Mouse (Mus musculus) MEL (cell line): ENCODE data around the gene Dcbld2. TPM values are rescaled to one million over a fixed set of nuclear protein-coding genes. Genes with fewer than 3 reads are reported as not detected.

Experiments used
- DNase-seq: peaks from one replicate; pipeline ENCODE4 v3.0.0; 2011; ENCODE audit warnings: low read depth, low spot score
- H3K27ac ChIP-seq: 2 replicates; pipeline ENCODE4 v1.5.1; 2012; ENCODE audit warnings: low read depth, mild to moderate bottlenecking, control low read depth, low read length, moderate library complexity; ENCODE audit not compliant: control insufficient read depth
- H3K27me3 ChIP-seq, 2 experiments: fragments of 150-350 bp in 1 of 2; sonication (generic) in 1 of 2; 2 replicates each; pipeline ENCODE4 v1.6.1; 2012; ENCODE audit warnings: low read length in 2 of 2, mild to moderate bottlenecking in 2 of 2, improper control_type of control experiment in 1 of 2, moderate library complexity in 1 of 2; ENCODE audit not compliant: insufficient read depth in 2 of 2, control insufficient read depth in 1 of 2
- H3K36me3 ChIP-seq, 2 experiments: 2 replicates each; pipeline ENCODE4 v1.6.1; 2012 to 2014; ENCODE audit warnings: low read length in 2 of 2, improper control_type of control experiment in 1 of 2, inconsistent platforms in 1 of 2, mild to moderate bottlenecking in 1 of 2; ENCODE audit not compliant: insufficient read depth in 2 of 2, control insufficient read depth in 1 of 2
- H3K4me1 ChIP-seq, 2 experiments: fragments of 150-350 bp in 1 of 2; sonication (generic) in 1 of 2; 2 replicates each; pipeline ENCODE4 v1.6.1; 2012; ENCODE audit warnings: low read length in 2 of 2, improper control_type of control experiment in 1 of 2, mild to moderate bottlenecking in 1 of 2; ENCODE audit not compliant: insufficient read depth in 2 of 2, control insufficient read depth in 1 of 2
- H3K4me3 ChIP-seq, 2 experiments: fragments of 150-350 bp in 1 of 2; sonication (generic) in 1 of 2; 2 replicates each; pipeline ENCODE4 v1.5.1; 2012; ENCODE audit warnings: low read depth in 2 of 2, low read length in 2 of 2, mild to moderate bottlenecking in 2 of 2, moderate library complexity in 2 of 2, control low read depth in 1 of 2, improper control_type of control experiment in 1 of 2; ENCODE audit not compliant: control insufficient read depth in 1 of 2, insufficient read depth in 1 of 2
- H3K79me2 ChIP-seq: 2 replicates; pipeline ENCODE4 v1.6.1; 2012; ENCODE audit warnings: mild to moderate bottlenecking, low read length, moderate library complexity; ENCODE audit not compliant: control insufficient read depth, poor library complexity, insufficient read depth
- H3K9ac ChIP-seq: 2 replicates; pipeline ENCODE4 v1.6.1; 2012; ENCODE audit warnings: low read depth, mild to moderate bottlenecking, control low read depth, low read length, moderate library complexity; ENCODE audit not compliant: control insufficient read depth, poor library complexity, severe bottlenecking
- H3K9me3 ChIP-seq: fragments of 150-350 bp; sonication (generic); replicated peaks from 2 replicates; pipeline ENCODE4 v1.6.1; 2012; ENCODE audit warnings: mild to moderate bottlenecking, low read length, improper control_type of control experiment, moderate library complexity; ENCODE audit not compliant: insufficient read depth
- BHLHE40 ChIP-seq: IDR thresholded peaks from 2 replicates; pipeline ENCODE4 v1.6.1; 2012; ENCODE audit warnings: low read depth, mild to moderate bottlenecking, inconsistent platforms, low read length, improper control_type of control experiment, borderline replicate concordance
- CHD1 ChIP-seq: IDR thresholded peaks from 2 replicates; pipeline ENCODE4 v1.6.1; 2012; ENCODE audit warnings: low read depth, mild to moderate bottlenecking, inconsistent platforms, low read length, improper control_type of control experiment
- CHD2 ChIP-seq: IDR thresholded peaks from 2 replicates; pipeline ENCODE4 v1.6.1; 2011; ENCODE audit warnings: low read length, improper control_type of control experiment
- EP300 ChIP-seq, 2 experiments: IDR thresholded peaks; 2 replicates each; pipeline ENCODE4 v1.6.1; 2011; ENCODE audit warnings: improper control_type of control experiment in 2 of 2, low read length in 2 of 2, low read depth in 1 of 2, mild to moderate bottlenecking in 1 of 2
- ETS1 ChIP-seq: IDR thresholded peaks from 2 replicates; pipeline ENCODE4 v1.6.1; 2012; ENCODE audit warnings: low read depth, mild to moderate bottlenecking, inconsistent platforms, low read length, improper control_type of control experiment, moderate library complexity
- HCFC1 ChIP-seq: IDR thresholded peaks from 2 replicates; pipeline ENCODE4 v1.6.1; 2012; ENCODE audit warnings: low read depth, mild to moderate bottlenecking, inconsistent platforms, low read length, improper control_type of control experiment, moderate library complexity
- MAFK ChIP-seq: IDR thresholded peaks from 2 replicates; pipeline ENCODE4 v1.6.1; 2011; ENCODE audit warnings: low read depth, mild to moderate bottlenecking, low read length, improper control_type of control experiment, borderline replicate concordance
- MXI1 ChIP-seq: IDR thresholded peaks from 2 replicates; pipeline ENCODE4 v1.6.1; 2011; ENCODE audit warnings: mild to moderate bottlenecking, low read depth, low read length, improper control_type of control experiment
- MYB ChIP-seq: IDR thresholded peaks from 2 replicates; pipeline ENCODE4 v1.6.1; 2011; ENCODE audit warnings: mild to moderate bottlenecking, low read depth, low read length, improper control_type of control experiment
- MYC ChIP-seq: IDR thresholded peaks from 2 replicates; pipeline ENCODE4 v1.6.1; 2011; ENCODE audit warnings: low read depth, mild to moderate bottlenecking, low read length, improper control_type of control experiment, moderate library complexity
- NELFE ChIP-seq: IDR thresholded peaks from 2 replicates; pipeline ENCODE4 v1.6.1; 2011; ENCODE audit warnings: low read depth, low read length, improper control_type of control experiment
- POLR2AphosphoS5 ChIP-seq: IDR thresholded peaks from 2 replicates; pipeline ENCODE4 v1.6.1; 2012; ENCODE audit warnings: low read depth, borderline replicate concordance, mild to moderate bottlenecking, inconsistent platforms, low read length, moderate library complexity, mixed read lengths
- TAL1 ChIP-seq: IDR thresholded peaks from 2 replicates; pipeline ENCODE4 v1.6.1; 2012; ENCODE audit warnings: mild to moderate bottlenecking, inconsistent platforms, low read length, moderate library complexity, mixed read lengths
- TCF12 ChIP-seq: IDR thresholded peaks from 2 replicates; pipeline ENCODE4 v1.6.1; 2014; ENCODE audit warnings: low read depth, mild to moderate bottlenecking, inconsistent platforms, low read length, improper control_type of control experiment, moderate library complexity
- ZMIZ1 ChIP-seq: IDR thresholded peaks from 2 replicates; pipeline ENCODE4 v1.6.1; 2012; ENCODE audit warnings: low read depth, mild to moderate bottlenecking, inconsistent platforms, low read length, improper control_type of control experiment, moderate library complexity
- ZNF384 ChIP-seq: IDR thresholded peaks from 2 replicates; pipeline ENCODE4 v1.6.1; 2012; ENCODE audit warnings: low read depth, mild to moderate bottlenecking, inconsistent platforms, low read length, improper control_type of control experiment
- polyA plus RNA-seq, 2 experiments: library from polyadenylated mRNA; stranded (reverse) in 1 of 2; unstranded in 1 of 2; fragments of >175 nt in 1 of 2; fragments of >200 nt in 1 of 2; gene quantifications; 2 replicates each; pipeline versions ENCODE4 v1.2.1 to v1.2.4; 2012; ENCODE audit warnings: low replicate concordance in 2 of 2, low read depth in 1 of 2; ENCODE audit not compliant: insufficient read length in 2 of 2, insufficient read depth in 1 of 2, missing spikeins in 1 of 2
- total RNA-seq: library from RNA; depleted of rRNA; stranded (reverse); fragments of 300-350 nt; gene quantifications from 2 replicates; pipeline ENCODE4 v1.2.3, GENCODE M21; 2012

The Dcbld2 gene
- total and polyA plus RNA-seq, 3 experiments: 3.5 to 9.4 TPM; not detected in 1

- H3K27me3 ChIP-seq: peaks cover 4% of the 10 kb centered on the region in 2 experiments; a peak in 3 of 4 replicates
- H3K79me2 ChIP-seq: no peaks in the 10 kb centered on the region
- DNase-seq: no peak
- TF ChIP-seq ZNF384 (no peak), NELFE (no peak), MXI1 (no peak), TCF12 (no peak)
- TF ChIP-seq, all 39 proteins: peak for 0
- no peaks in the 10 kb centered on the region for H3K9me3 ChIP-seq
- no peaks in the 10 kb centered on the region for H3K36me3 ChIP-seq
- H3K4me1 ChIP-seq: no peaks in the 10 kb centered on the region
- H3K9ac ChIP-seq: no peak overlapping the region
- no peak overlapping the region for H3K4me3 ChIP-seq
- no peak overlapping the region for H3K27ac ChIP-seq
Observed at GRCm38 (mm10) chr16:58401079-58401478, 7.2 kb upstream of the Dcbld2 start.

GRCm38 (mm10) chr16:58404665-58405064 is 3.6 kb upstream of the Dcbld2 start:
- no peaks in the 10 kb centered on the region for H3K9me3 ChIP-seq
- no peak for TF ChIP-seq POLR2AphosphoS5
- TF ChIP-seq CHD1: no peak
- TF ChIP-seq MAFK: no peak
- no peak for TF ChIP-seq MYC
- no peak for TF ChIP-seq MYB
- TF ChIP-seq EP300 (IDR thresholded peaks at IDR 0.05; ENCODE audit: low read depth in 1 of 2, low read length in 2 of 2): no peak
- no peak for TF ChIP-seq ETS1
- TF ChIP-seq TCF12: no peak
- no peak for TF ChIP-seq ZMIZ1
- TF ChIP-seq HCFC1: no peak
- no peak for TF ChIP-seq CHD2
- TF ChIP-seq BHLHE40: no peak
- TF ChIP-seq TAL1: no peak
- H3K79me2 ChIP-seq: peaks cover 2% of the 10 kb centered on the region
- H3K9ac ChIP-seq: no peak overlapping the region
- no peak overlapping the region for H3K4me3 ChIP-seq
- DNase-seq: no peak
- H3K27ac ChIP-seq: no peak overlapping the region
- H3K36me3 ChIP-seq: peaks cover 0 to 5% of the 10 kb centered on the region in 2 experiments; a peak in 2 of 4 replicates
- H3K4me1 ChIP-seq: peaks cover 0 to 6% of the 10 kb centered on the region in 2 experiments; a peak in 2 of 4 replicates
- peaks cover 3 to 4% of the 10 kb centered on the region in 2 experiments; a peak in 3 of 4 replicates for H3K27me3 ChIP-seq
